ENCODE assay signal across 22 mouse cellular contexts in the genomic region with DNA sequence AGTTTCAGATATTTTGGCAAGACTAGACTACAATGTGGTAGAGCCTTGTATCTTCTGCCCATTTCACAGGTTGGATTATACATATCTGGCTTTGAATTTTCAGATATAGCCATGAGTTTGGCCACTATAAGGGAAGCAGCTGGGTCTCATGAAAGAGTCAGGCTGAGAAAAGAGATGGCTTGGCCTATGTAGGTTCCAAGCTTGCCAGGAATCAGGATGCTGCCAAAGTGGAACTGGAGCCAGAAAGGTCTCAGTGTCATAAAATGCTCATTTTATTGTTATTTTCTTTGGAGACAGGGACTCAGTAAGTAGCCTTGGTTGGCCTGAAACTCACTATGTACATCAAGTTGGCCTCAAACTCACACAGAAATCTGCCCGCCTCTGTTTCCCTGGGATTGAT. TPM values are rescaled to one million over a fixed set of nuclear protein-coding genes. Genes with fewer than 3 reads are reported as not detected.
A peak's percentile ranks its signal among the peaks of the same experiment; 100 is the strongest.
DNase-seq lines count a peak whose midpoint lies in the region; ATAC-seq and TF ChIP-seq lines count a peak whose summit lies in the region.
"Had no signal": no experiment of that assay in that cellular context is flagged by ENCODE, and none has a peak within 500 bp of the region (broad histone marks: within the 10 kb centered on the region; RNA-seq: fewer than 3 reads in every experiment).

No protein-coding gene starts in this region.

- no peaks in the 10 kb centered on the region for H3K27me3 ChIP-seq in forebrain, postnatal 0 days (ENCODE audit: insufficient read depth, low read length)
- no peaks in the 10 kb centered on the region for H3K27me3 ChIP-seq in forebrain, embryonic 15.5 days
- H3K27me3 ChIP-seq: embryonic facial prominence, embryonic 13.5 days; forebrain, embryonic 12.5 days; heart, embryonic 15.5 days; hindbrain, embryonic 13.5 days; intestine, embryonic 15.5 days had no signal

- no peak overlapping the region for H3K4me2 ChIP-seq in forebrain, postnatal 0 days (ENCODE audit: low read depth)
- H3K4me2 ChIP-seq in forebrain, embryonic 15.5 days (replicated peaks): no peak overlapping the region
- H3K4me2 ChIP-seq: embryonic facial prominence, embryonic 13.5 days; forebrain, embryonic 12.5 days; heart, embryonic 11.5 days; heart, embryonic 15.5 days; hindbrain, embryonic 13.5 days; intestine, embryonic 15.5 days had no signal

- no peaks in the 10 kb centered on the region for H3K9me3 ChIP-seq in forebrain, postnatal 0 days (ENCODE audit: low read length)
- H3K9me3 ChIP-seq in forebrain, embryonic 15.5 days: no peaks in the 10 kb centered on the region
- H3K9me3 ChIP-seq: embryonic facial prominence, embryonic 13.5 days; forebrain, embryonic 12.5 days; G1E; heart, embryonic 15.5 days; hindbrain, embryonic 13.5 days; intestine, embryonic 15.5 days had no signal

- TF ChIP-seq CTCF in forebrain, postnatal 0 days (IDR thresholded peaks at IDR 0.05; ENCODE audit: low read depth): no peak

- H3K36me3 ChIP-seq in forebrain, postnatal 0 days (ENCODE audit: insufficient read depth): peaks cover 44% of the 10 kb centered on the region
- peaks cover 32% of the 10 kb centered on the region for H3K36me3 ChIP-seq in forebrain, embryonic 15.5 days

- no peak overlapping the region for H3K27ac ChIP-seq in forebrain, postnatal 0 days (ENCODE audit: low read depth, low read length)
- no peak overlapping the region for H3K27ac ChIP-seq in forebrain, embryonic 15.5 days (replicated peaks)
- H3K27ac ChIP-seq: embryonic facial prominence, embryonic 13.5 days; forebrain, embryonic 12.5 days; heart, embryonic 15.5 days; hindbrain, embryonic 13.5 days; intestine, embryonic 15.5 days had no signal

- H3K9ac ChIP-seq in forebrain, postnatal 0 days: no peak overlapping the region
- no peak overlapping the region for H3K9ac ChIP-seq in forebrain, embryonic 15.5 days (replicated peaks)
- H3K9ac ChIP-seq: embryonic facial prominence, embryonic 13.5 days; forebrain, embryonic 12.5 days; heart, embryonic 15.5 days; hindbrain, embryonic 13.5 days; intestine, embryonic 15.5 days had no signal

- ATAC-seq in cerebellum, adult (ENCODE audit: insufficient number of reproducible peaks, low FRiP score, low TSS enrichment): peak; percentile 75
- no peak for ATAC-seq in forebrain, postnatal 0 days
- no peak for ATAC-seq in forebrain, embryonic 15.5 days (replicated peaks)
- ATAC-seq: CD4-positive, CD25-positive, alpha-beta regulatory T cell, adult 4 months; intestine, embryonic 15.5 days had no signal

- no peak overlapping the region for H3K4me3 ChIP-seq in forebrain, postnatal 0 days (ENCODE audit: low read depth, low read length)
- no peak overlapping the region for H3K4me3 ChIP-seq in forebrain, embryonic 15.5 days
- H3K4me3 ChIP-seq: embryonic facial prominence, embryonic 13.5 days; forebrain, embryonic 12.5 days; heart, embryonic 15.5 days; hindbrain, embryonic 13.5 days; intestine, embryonic 15.5 days had no signal

- WGBS in forebrain, postnatal 0 days: 94% methylated on average over 1 of the region's 1 CpGs
- WGBS in forebrain, embryonic 15.5 days: 94% methylated on average over 1 of the region's 1 CpGs

- H3K4me1 ChIP-seq in forebrain, postnatal 0 days (ENCODE audit: insufficient read depth): no peaks in the 10 kb centered on the region
- no peaks in the 10 kb centered on the region for H3K4me1 ChIP-seq in forebrain, embryonic 15.5 days
- H3K4me1 ChIP-seq: embryonic facial prominence, embryonic 13.5 days; forebrain, embryonic 12.5 days; heart, embryonic 15.5 days; hindbrain, embryonic 13.5 days; intestine, embryonic 15.5 days had no signal

- DNase-seq in cerebellum, postnatal 4 days (ENCODE audit: low spot score in 2 of 2): no peak
- DNase-seq in cerebellum, adult 11 months: peak; percentile 51
- peak; percentile 55 for DNase-seq in cerebellum, adult 8-10 months
- DNase-seq in cerebellum, postnatal 14 days: peak; percentile 61 to 77
- DNase-seq in forebrain, postnatal 0 days: no peak
- no peak for DNase-seq in ovary, postnatal 36 days (ENCODE audit: low spot score)
- DNase-seq: adrenal gland, adult 8-10 months; adrenal gland, postnatal 36 days; B cell, adult 2 months; gastrocnemius, postnatal 36 days; heart, adult 18-20 months; kidney, adult 18-20 months had no signal

RNA-seq across cellular contexts. Expression of gene Ikbke, which starts 47.8 kb away (rescaled TPM):
- total RNA-seq in forebrain, postnatal 0 days (2014; rRNA removed): 1.9 and 2.6 TPM in 2 replicates
- 0.65 and 0.73 TPM in 2 replicates for polyA plus RNA-seq in forebrain, postnatal 0 days (2015; fragmentation: Nextera tagmentation; extraction: Ambion mirVana)
- polyA plus RNA-seq in forebrain, embryonic 15.5 days (2015; fragmentation: Nextera tagmentation; extraction: Ambion mirVana): 0.42 and 0.67 TPM in 2 replicates

Comparison
In these comparisons a context has a peak if more than half of its experiments do, and no peak if none do; other contexts are left out.
1. DNase-seq: peak in cerebellum, adult 11 months (single experiment), cerebellum, adult 8-10 months (single experiment) and cerebellum, postnatal 14 days (2 of 2); none in cerebellum, postnatal 4 days (0 of 2), forebrain, postnatal 0 days (single experiment) and ovary, postnatal 36 days (single experiment).